Mouse (Mus musculus) liver, postnatal 0 days (tissue): Measurements from ENCODE around the gene Zxdc.
A peak's percentile ranks its signal among the peaks of the same experiment; 100 is the strongest.

Experiments
- CTCF ChIP-seq: sonication (generic); IDR thresholded peaks from 2 replicates; pipeline ENCODE4 v1.5.1; 2016; ENCODE audit warnings: antibody characterized with exemption, low read depth
- EP300 ChIP-seq: IDR thresholded peaks from 2 replicates; pipeline ENCODE4 v1.6.1; 2016; ENCODE audit warnings: antibody characterized with exemption, low read depth, mild to moderate bottlenecking

DNA sequence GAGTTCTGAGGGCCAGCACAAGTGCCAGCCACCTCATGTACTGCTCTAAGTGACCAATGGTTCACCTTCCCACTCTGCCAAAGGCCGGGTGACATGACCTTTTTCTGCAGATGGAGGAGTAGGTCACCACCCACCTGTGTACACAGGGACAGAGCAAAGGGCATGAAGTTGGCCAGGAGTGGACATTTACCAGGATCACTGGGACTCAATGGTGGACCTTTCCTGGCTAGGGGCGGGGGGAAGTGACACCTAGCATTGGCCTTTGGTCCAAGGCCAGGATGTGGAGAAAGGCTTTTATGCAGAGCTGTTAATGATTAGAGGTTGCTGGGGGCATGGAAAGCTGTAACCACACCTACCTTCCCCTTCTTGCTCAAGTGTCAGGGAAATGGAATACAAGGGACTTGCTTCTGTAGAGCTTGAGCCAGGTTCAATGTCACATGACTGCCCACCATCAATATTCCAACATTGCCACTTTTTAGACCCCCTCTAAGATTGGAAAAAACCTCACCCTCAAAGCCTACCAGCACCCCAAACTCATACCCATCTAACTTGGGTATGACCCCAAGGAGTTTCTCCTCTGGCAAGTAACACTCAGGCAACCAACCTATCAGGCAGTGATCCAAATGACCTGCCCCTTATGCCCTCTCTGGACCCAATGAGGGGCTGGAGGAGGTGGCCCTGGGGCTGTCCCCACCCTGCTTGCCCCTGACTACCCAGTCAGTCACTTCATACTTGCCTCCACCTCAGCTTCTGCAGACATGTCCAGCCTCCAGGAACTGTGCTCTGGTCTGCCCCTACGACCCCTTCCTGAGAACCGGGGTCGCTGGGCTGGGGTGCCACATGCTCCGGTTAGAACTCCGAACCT is 36.5 kb upstream of the Zxdc start, which contains the start of gene Uroc1:
- TF ChIP-seq CTCF (no peak), EP300 (peak; percentile 86)
